Mouse (Mus musculus) erythroblast, adult 5-6 weeks (primary cell): ENCODE results near the gene Lrrc75a. TPM values are rescaled to one million over a fixed set of nuclear protein-coding genes. Genes with fewer than 3 reads are reported as not detected.
A peak's percentile ranks its signal among the peaks of the same experiment; 100 is the strongest.

ENCODE experiments used
- ATAC-seq: replicated peaks from 2 replicates; pipeline ENCODE4 v1.8.0; 2016; ENCODE audit warnings: moderate number of reproducible peaks, mild to moderate bottlenecking, moderate TSS enrichment, inconsistent platforms; ENCODE audit not compliant: poor library complexity, low FRiP score, severe bottlenecking
- total RNA-seq, 2 experiments: library from RNA; stranded (forward) in 1 of 2; stranded (reverse) in 1 of 2; fragments of 150-400 nt in 1 of 2; fragments of 200-764, 138-1000 nt in 1 of 2; gene quantifications; 2 replicates each; pipeline versions ENCODE4 v1.2.3 to v1.2.4; 2015 to 2017; ENCODE audit warnings: low replicate concordance in 2 of 2

The Lrrc75a gene
- total RNA-seq, 2 experiments from 2014 or later, result 1.5 TPM; not detected in 1

- ATAC-seq, result no peak
Observed at GRCm38 (mm10) chr11:62563590-62563989, 84.7 kb downstream of the Lrrc75a start.

GRCm38 (mm10) chr11:62560463-62561016, 87.8 kb downstream of the Lrrc75a start:
- ATAC-seq, result peak; percentile 32

DNA sequence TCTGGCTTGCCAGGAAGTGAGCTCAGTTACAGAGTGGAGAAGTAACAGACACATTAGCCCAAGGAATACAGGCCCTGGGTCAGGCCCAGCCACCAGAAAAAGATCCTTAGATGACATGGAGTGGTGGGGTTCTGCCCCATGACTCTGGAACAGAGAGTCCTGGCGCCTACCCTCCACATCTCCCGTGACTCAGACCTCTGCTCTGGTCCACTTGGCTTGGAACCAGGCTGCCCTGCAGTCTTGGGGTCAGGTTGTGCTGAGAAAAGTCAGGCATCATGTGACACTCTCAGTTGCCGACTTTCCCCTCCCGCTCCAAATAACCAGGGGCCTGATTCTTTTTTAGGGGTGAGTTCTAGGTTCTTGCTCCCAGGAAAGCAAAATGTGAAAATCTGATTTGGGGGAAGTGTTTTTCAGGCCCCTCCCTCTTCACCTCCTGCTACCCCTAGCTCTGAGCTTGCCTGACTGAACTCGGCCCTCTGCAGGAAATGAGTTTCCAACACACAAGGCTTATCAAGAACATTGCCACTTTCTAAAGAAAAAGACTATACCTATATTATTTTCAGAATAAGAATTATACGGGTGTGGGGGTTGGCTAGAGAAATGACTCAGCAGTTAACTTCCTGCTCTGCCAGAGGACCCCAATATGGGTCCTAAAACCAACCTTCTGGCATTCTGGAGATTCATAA, 89.2 kb downstream of the Lrrc75a start:
- ATAC-seq, result no peak

- no peak for ATAC-seq
Observed at GRCm38 (mm10) chr11:62558152-62558551, 90.2 kb downstream of the Lrrc75a start.

- ATAC-seq, result no peak
Observed at GRCm38 (mm10) chr11:62557205-62557604, 91.1 kb downstream of the Lrrc75a start.

DNA sequence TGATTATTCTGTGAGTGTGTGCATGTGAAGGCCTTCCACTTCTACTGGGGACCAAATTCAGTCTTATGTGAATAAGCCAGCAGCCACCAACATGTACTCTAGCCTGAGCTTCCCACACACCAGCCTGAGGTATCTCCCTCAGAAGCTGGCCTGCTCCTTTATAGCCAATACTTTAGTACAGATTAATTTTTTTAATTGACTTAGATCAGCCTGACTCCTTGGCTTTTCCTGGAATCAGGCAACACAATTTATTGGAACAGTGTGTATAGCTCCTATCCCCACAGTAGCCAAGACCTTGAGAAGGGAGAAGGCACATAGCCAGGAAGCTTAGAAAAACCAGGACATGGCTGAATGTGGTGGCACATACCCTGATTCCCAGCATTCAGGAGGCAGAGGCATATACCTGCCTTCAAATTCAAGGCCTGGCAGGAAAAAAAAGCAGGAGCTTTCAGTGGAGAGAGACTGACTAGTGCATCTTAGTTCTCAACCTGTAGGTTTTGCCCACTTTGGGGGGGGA, 92.4 kb downstream of the Lrrc75a start:
- ATAC-seq, result no peak

GRCm38 (mm10) chr11:62554934-62555517, 93.3 kb downstream of the Lrrc75a start:
- ATAC-seq, result no peak

Other genes starting within 250 kb of the Lrrc75a start
- 0.38 and 2.5 TPM in 2 replicates for gene Pigl, start 190.1 kb downstream of the Lrrc75a start, total RNA-seq (2015; ENCODE audit: low replicate concordance)
- gene Pigl, start 190.1 kb downstream of the Lrrc75a start, total RNA-seq (2017; ENCODE audit: low replicate concordance), result 1.1 TPM in 2 replicates
- 149 and 283 TPM in 2 replicates for gene Ncor1, start 190.0 kb downstream of the Lrrc75a start, total RNA-seq (2015; ENCODE audit: low replicate concordance)
- 146 and 152 TPM in 2 replicates for gene Ncor1, start 190.0 kb downstream of the Lrrc75a start, total RNA-seq (2017; ENCODE audit: low replicate concordance)
- gene Cenpv, start 109.3 kb downstream of the Lrrc75a start, total RNA-seq (2015; ENCODE audit: low replicate concordance), result 1.7 and 9.6 TPM in 2 replicates
- gene Cenpv, start 109.3 kb downstream of the Lrrc75a start, total RNA-seq (2017; ENCODE audit: low replicate concordance), result 5.7 and 14.6 TPM in 2 replicates
- 1,189 and 1,264 TPM in 2 replicates for gene Ubb, start 97.4 kb downstream of the Lrrc75a start, total RNA-seq (2015; ENCODE audit: low replicate concordance)
- gene Ubb, start 97.4 kb downstream of the Lrrc75a start, total RNA-seq (2017; ENCODE audit: low replicate concordance), result 1,425 and 1,690 TPM in 2 replicates
- 2.3 and 4.2 TPM in 2 replicates for gene Trpv2, start 74.0 kb downstream of the Lrrc75a start, total RNA-seq (2015; ENCODE audit: low replicate concordance)
- 6.8 and 7.7 TPM in 2 replicates for gene Trpv2, start 74.0 kb downstream of the Lrrc75a start, total RNA-seq (2017; ENCODE audit: low replicate concordance)
- gene Mmgt2, start 141 bp upstream of the Lrrc75a start, total RNA-seq (2015; ENCODE audit: low replicate concordance), result 1.3 and 1.5 TPM in 2 replicates
- 2.8 TPM in 1 of 2 replicates, not detected in the other for gene Mmgt2, start 141 bp upstream of the Lrrc75a start, total RNA-seq (2017; ENCODE audit: low replicate concordance)
- gene Zfp287, start 83.4 kb upstream of the Lrrc75a start, total RNA-seq (2015; ENCODE audit: low replicate concordance), result not detected in 2 replicates
- 0.98 TPM in 1 of 2 replicates, not detected in the other for gene Zfp287, start 83.4 kb upstream of the Lrrc75a start, total RNA-seq (2017; ENCODE audit: low replicate concordance)
- not detected in 2 replicates for gene Gm10428, start 104.6 kb upstream of the Lrrc75a start, total RNA-seq (2015; ENCODE audit: low replicate concordance)
- gene Gm10428, start 104.6 kb upstream of the Lrrc75a start, total RNA-seq (2017; ENCODE audit: low replicate concordance), result not detected in 2 replicates
- 0.63 TPM in 1 of 2 replicates, not detected in the other for gene Zfp286, start 140.9 kb upstream of the Lrrc75a start, total RNA-seq (2015; ENCODE audit: low replicate concordance)
- not detected in 2 replicates for gene Zfp286, start 140.9 kb upstream of the Lrrc75a start, total RNA-seq (2017; ENCODE audit: low replicate concordance)
- gene Trim16, start 171.7 kb upstream of the Lrrc75a start, total RNA-seq (2015; ENCODE audit: low replicate concordance), result 7.5 and 8.8 TPM in 2 replicates
- gene Trim16, start 171.7 kb upstream of the Lrrc75a start, total RNA-seq (2017; ENCODE audit: low replicate concordance), result 4.3 and 8.5 TPM in 2 replicates
- gene Fbxw10, start 198.5 kb upstream of the Lrrc75a start, total RNA-seq (2015; ENCODE audit: low replicate concordance), result not detected in 2 replicates
- 0.42 TPM in 1 of 2 replicates, not detected in the other for gene Fbxw10, start 198.5 kb upstream of the Lrrc75a start, total RNA-seq (2017; ENCODE audit: low replicate concordance)
- 2.7 and 10.7 TPM in 2 replicates for gene Tvp23b, start 230.9 kb upstream of the Lrrc75a start, total RNA-seq (2015; ENCODE audit: low replicate concordance)
- 2.4 and 5.7 TPM in 2 replicates for gene Tvp23b, start 230.9 kb upstream of the Lrrc75a start, total RNA-seq (2017; ENCODE audit: low replicate concordance)